Mouse (Mus musculus) heart, postnatal 0 days (tissue): Measurements from ENCODE around the gene Gtf2i.
A peak's percentile ranks its signal among the peaks of the same experiment; 100 is the strongest.

ENCODE experiments used
- CTCF ChIP-seq: IDR thresholded peaks from 2 replicates; pipeline ENCODE4 v1.5.1; 2016; ENCODE audit warnings: antibody characterized with exemption, control low read depth, low read depth
- EP300 ChIP-seq: IDR thresholded peaks from 2 replicates; pipeline ENCODE4 v1.6.1; 2016; ENCODE audit warnings: antibody characterized with exemption, low read depth

GRCm38 (mm10) chr5:134315623-134316350, 1.2 kb upstream of the Gtf2i start:
- TF ChIP-seq CTCF (peak; percentile 20), EP300 (no peak)
